Mouse (Mus musculus) testis, postnatal 10 days (tissue): ENCODE data around the gene Nlrc5.

ENCODE experiments used
- DNase-seq: peaks from one replicate; pipeline ENCODE4 v3.0.0; 2021; ENCODE audit warnings: low spot score

The Nlrc5 gene

GRCm38 (mm10) chr8:94567159-94567849, 133.1 kb downstream of the Nlrc5 start:
- DNase-seq, result no peak

- no peak for DNase-seq
Measured at GRCm38 (mm10) chr8:94568098-94568497, 133.9 kb downstream of the Nlrc5 start.

- DNase-seq, result no peak
Measured at GRCm38 (mm10) chr8:94569419-94569818, 135.3 kb downstream of the Nlrc5 start.

GRCm38 (mm10) chr8:94571896-94572295, 137.7 kb downstream of the Nlrc5 start:
- no peak for DNase-seq

GRCm38 (mm10) chr8:94574159-94574907, 140.2 kb downstream of the Nlrc5 start:
- DNase-seq, result no peak

GRCm38 (mm10) chr8:94575148-94575547, 141.0 kb downstream of the Nlrc5 start:
- DNase-seq, result no peak
